Mouse (Mus musculus) thymus, postnatal 0 days (tissue): Measurements from ENCODE around the gene Slc10a1. TPM values are rescaled to one million over a fixed set of nuclear protein-coding genes. Genes with fewer than 3 reads are reported as not detected.

Experiments used
- DNase-seq: peaks from one replicate; pipeline ENCODE4 v3.0.0-alpha.2; 2015; ENCODE audit warnings: low spot score
- polyA plus RNA-seq: library from polyadenylated mRNA; unstranded; fragments of >200 nt; fragmentation: Nextera tagmentation; extraction: Ambion mirVana; gene quantifications from 2 replicates; pipeline ENCODE4 v1.2.1, GENCODE M21; 2015

The Slc10a1 gene
- polyA plus RNA-seq = 0.36 and 0.59 TPM in 2 replicates

DNA sequence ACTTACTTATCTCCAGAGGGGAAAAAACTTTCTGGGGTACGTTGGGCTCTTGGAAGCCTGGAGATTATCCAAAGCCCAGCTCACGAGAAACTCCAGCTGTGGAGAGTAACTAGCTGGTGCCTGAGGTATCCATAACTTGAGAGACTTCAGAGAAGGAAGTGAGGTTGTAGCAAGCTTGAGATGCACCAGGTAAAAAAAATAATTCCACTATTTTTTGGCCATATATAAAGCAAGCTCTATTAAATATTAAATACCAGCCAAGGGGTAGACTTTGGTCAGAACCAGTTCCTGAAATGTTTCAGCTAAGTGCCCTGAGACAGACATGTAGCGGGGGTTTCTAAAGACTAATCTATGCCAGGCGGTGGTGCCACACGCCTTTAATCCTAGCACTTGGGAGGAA, at the start of gene Slc10a1:
Gene Slc10a1 (minus strand): TSS at position 101 of the 400 bp plus-strand sequence.
- no peak for DNase-seq

DNA sequence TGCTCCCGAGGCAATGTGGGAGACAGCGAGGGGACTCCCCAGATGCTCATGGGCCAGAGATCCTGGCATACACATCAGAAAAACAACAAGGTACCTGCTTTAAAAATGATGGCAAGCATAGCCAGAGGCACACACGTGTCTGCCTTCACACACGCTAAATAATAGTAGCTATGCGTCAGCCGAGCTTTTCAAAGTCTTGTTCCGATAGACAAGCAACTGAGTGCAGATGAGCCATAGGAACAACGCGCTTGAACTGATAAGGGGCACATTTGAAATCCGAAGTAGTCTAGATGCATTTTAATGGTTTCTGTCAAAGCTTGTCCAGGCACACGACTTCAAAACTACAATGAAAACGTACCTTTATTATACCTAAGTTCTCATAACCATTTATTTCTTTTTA, 49.1 kb upstream of the Slc10a1 start:
- no peak for DNase-seq

- no peak for DNase-seq
These were observed 45.0 kb upstream of the Slc10a1 start for GRCm38 (mm10) chr12:81013496-81013895.

- no peak for DNase-seq
These were observed 43.5 kb upstream of the Slc10a1 start for GRCm38 (mm10) chr12:81011994-81012393.

DNA sequence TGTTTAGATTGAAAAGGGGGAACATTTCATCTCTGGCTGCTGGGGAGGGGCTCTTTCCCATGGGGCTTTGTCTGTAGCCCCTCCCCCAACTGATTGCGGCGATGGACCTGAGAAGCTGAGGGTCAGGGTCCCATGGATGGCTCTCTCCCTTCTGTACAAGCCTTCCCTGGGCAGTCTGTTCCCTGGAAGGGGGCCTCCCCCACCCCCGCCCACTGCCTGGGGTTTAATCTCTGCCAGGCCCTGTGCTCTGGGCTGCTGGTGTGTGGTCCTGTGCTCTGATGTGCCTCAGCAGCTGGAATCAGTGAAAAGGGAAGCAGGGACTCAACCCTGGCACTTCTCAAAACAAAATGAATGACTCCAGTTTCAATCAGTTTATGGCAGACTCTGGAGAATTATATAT, 41.3 kb upstream of the Slc10a1 start:
- DNase-seq = no peak

GRCm38 (mm10) chr12:81002841-81003635, 34.5 kb upstream of the Slc10a1 start:
- no peak for DNase-seq

GRCm38 (mm10) chr12:81000924-81001323, 32.4 kb upstream of the Slc10a1 start:
- DNase-seq = no peak

- peak; percentile 62 for DNase-seq
These were observed 30.2 kb upstream of the Slc10a1 start for GRCm38 (mm10) chr12:80998528-80999221.

DNA sequence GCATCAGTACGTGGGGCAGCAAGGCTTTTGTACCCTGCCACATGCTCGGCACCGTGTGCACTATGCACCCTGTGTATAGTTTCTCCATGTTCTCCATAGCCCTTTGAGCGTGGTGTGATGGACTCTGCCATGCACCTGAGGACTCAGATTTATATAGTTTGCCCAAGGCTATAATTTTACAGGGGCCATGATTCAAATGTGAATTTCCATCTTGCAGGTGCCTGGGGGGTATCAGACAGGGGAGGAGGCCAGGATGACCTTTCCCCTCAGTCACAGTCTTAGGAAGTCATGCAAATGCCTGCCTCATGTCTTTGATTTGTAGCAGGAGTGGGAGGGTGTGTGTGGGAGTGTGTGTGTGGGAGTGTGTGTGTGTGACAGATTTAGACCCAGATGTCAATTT, 29.1 kb upstream of the Slc10a1 start:
- no peak for DNase-seq

- no peak for DNase-seq
These were observed 26.8 kb upstream of the Slc10a1 start for GRCm38 (mm10) chr12:80995326-80995725.

DNA sequence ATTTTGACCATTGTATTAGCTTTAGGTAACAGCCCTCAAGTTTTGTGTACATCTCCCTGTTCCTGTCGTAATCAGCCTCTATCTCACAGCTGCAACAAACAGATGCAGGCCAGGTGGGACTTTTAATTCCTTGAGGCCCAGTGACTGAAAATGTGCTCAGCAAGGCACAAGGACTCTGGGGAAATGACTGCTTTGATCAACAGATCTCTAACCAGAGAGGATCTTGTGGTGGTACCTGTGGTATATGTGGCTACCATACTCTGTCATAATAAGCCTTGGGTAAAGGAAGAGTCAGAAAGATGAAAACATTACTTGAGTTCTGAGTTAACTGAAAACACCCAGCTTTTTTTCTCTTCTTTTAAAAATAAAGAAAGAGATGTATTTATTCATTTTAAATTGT, 25.3 kb upstream of the Slc10a1 start:
- peak; percentile 75 for DNase-seq

GRCm38 (mm10) chr12:80992540-80993122, 24.1 kb upstream of the Slc10a1 start:
- DNase-seq = no peak

GRCm38 (mm10) chr12:80991806-80992205, 23.3 kb upstream of the Slc10a1 start:
- DNase-seq = peak; percentile 28

DNA sequence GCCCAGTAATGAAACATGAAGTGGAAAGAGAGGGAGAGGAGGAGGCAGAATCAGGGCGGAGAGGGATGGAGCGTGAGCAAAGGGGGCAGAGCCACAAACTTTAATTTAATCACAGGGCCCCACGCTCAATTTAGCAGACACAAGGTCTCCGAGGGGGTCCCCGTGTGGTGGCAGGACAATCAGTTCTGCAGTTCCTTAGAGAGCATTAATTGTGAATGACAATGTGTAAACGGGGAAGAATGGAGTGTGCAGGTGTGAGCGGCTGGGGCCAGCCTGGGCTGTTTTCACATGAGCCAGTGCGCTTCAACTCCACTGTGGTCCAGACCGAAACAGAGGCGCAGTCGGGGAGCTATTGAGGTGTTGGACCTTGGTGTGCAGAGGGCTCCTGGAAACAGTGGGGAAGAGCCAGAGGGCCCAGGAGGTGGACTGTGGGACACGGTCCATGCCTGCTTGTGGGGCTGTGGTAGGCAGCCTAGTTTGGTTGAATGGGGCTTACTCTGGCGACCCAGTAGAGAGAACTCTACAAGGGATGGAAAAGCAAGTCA, 22.5 kb upstream of the Slc10a1 start:
- DNase-seq = no peak

GRCm38 (mm10) chr12:80988286-80988685, 19.8 kb upstream of the Slc10a1 start:
- no peak for DNase-seq

- no peak for DNase-seq
These were observed 18.1 kb upstream of the Slc10a1 start for GRCm38 (mm10) chr12:80986628-80987027.

DNA sequence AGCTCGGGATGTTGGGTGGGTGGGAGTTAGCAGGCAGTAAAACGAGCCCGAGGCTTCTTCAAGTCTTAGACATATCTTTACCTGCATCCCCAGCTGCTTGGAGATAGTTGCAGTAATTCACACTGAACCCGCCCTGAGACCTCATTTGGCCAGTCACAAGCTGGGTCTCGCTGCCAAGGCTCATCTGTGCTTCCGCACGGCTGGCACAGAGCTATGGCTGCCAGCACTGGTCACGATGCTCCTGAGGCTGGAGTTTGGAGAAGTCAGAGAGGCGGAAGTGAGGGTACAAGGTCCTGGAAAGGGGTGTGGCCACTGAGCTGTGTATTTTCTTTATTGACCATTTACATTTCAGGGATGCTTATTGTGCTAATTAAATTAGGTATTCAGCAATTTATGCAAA, 15.2 kb upstream of the Slc10a1 start:
- DNase-seq = no peak

DNA sequence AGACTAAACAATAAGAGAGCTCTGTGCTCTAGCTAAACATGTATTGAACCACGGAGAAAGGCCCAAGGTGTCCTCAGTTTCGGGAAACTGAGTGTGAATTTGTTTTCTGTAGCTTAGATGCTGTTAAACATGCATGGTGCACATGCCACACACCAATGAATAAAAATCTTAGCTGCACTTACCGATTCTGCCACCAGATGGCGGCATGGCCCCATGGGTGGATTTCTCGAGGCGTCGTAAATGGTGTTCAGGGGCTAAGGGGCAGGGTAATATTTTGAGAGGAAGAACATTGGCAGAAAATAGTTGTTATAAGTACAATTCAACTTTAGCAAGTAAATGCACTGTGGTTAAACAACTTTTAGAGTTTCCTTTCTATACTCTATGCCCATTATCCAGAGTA, 13.8 kb upstream of the Slc10a1 start:
- DNase-seq = peak; percentile 76

- no peak for DNase-seq
These were observed 7.6 kb upstream of the Slc10a1 start for GRCm38 (mm10) chr12:80975939-80976671.

- DNase-seq = no peak
These were observed 3.3 kb upstream of the Slc10a1 start for GRCm38 (mm10) chr12:80971756-80972155.

GRCm38 (mm10) chr12:80970181-80970705, 1.7 kb upstream of the Slc10a1 start:
- DNase-seq = no peak
